Mouse (Mus musculus) spleen, adult 2 months (tissue): Measurements from ENCODE around the gene Ndnf.

ENCODE experiments used
- CTCF ChIP-seq: fragments of 200-500 bp; IDR thresholded peaks from 2 replicates; pipeline ENCODE4 v1.5.1; 2011; ENCODE audit warnings: mild to moderate bottlenecking, inconsistent platforms; ENCODE audit not compliant: insufficient read depth, insufficient read length, insufficient replicate concordance; ENCODE audit errors: extremely low read depth
- POLR2A ChIP-seq: fragments of 200-500 bp; IDR thresholded peaks from 2 replicates; pipeline ENCODE4 v1.6.1; 2011; ENCODE audit warnings: low read depth, low read length, inconsistent platforms

- TF ChIP-seq CTCF (no peak), POLR2A (no peak)
Measured at GRCm38 (mm10) chr6:65630578-65630977, 40.8 kb upstream of the Ndnf start.
